Mouse (Mus musculus): ENCODE results near the gene Foxred1. TPM values are rescaled to one million over a fixed set of nuclear protein-coding genes. Genes with fewer than 3 reads are reported as not detected.

The Foxred1 gene
- polyA plus RNA-seq, 1 experiment = 39.1 TPM

DNA sequence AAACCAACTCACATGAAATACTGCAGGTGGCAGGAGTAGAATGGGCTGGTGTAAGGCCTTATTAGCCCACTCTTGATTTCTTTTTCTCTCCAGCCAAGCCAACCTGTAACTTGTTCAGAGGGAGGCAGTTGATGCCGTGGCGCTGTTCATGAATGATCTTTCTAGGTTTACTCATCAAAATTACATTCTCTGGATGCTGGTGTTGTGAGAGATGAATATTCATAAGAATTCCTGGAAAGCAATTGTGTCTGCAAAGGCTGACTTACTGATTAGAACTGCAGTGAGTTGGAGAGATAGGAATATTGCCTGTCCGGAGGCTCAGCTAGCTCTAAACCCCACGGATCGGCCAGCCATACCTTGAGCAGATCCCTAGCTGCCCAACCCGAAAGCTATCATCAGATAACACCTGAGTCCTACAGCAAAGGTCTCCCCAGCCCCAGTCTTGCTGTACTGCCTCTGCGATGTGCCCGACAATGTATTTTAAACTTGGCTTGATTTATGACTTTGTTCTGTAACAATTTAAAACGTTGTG is 10.3 kb downstream of the Foxred1 start:
- no peak for TF ChIP-seq POLR2A (IDR thresholded peaks at IDR 0.05; ENCODE audit: low read depth, low read length)
- TF ChIP-seq CTCF (conservative IDR thresholded peaks at IDR 0.05; ENCODE audit: insufficient read depth, insufficient read length, low read depth, low read length) = no peak
- DNase-seq = no peak
- Histone ChIP-seq H3K27me3 (replicated peaks; ENCODE audit: control insufficient read depth, insufficient read depth, low read length) (no peaks in the 10 kb centered on the region), H3K27ac (ENCODE audit: insufficient read depth, low read depth, low read length) (no peak overlapping the region), H3K4me3 (ENCODE audit: insufficient read depth, low read depth, low read length) (no peak overlapping the region), H3K4me1 (ENCODE audit: control insufficient read depth, insufficient read depth, low read length) (peaks cover 6% of the 10 kb centered on the region; the same call in 1 of the 2 replicates), H3K36me3 (ENCODE audit: control insufficient read depth, insufficient read depth, low read length) (no peaks in the 10 kb centered on the region; the same call in 1 of the 2 replicates)
- 40% methylated on average over 9 of the region's 9 CpGs for WGBS

DNA sequence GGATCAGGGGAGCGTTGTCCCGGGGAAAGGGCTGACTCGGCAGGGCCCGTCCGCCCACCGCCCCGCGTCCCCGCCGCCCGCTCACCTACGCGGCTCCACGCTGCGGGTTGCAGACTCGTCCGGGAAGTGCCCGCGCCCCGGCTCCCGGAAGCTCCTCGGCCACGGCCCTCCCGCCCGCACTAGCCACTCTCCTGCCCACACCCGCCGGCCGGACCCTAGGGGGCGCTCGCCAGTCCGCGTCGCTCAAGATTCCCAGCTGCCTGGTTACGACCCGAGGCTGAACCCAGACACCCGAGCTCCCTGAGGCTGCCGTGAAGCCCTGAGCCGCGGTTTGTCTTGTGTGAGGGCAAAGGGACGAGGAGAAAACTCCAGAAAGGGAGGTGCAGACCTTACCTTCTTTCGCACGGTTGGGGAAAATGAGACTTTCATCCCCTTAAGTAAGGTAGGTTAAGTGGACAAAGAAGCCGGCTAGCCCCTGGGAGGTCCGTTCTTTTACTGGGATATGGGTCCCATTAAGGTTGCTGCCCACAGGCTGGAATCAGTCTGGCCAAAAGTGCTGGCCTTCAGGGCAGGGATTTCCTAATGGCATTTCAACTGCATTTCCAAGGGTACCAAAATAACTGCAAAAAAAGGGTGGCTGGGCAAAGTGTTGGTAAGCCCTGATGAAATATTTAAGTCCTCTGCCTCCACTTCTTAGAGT is 10.9 kb downstream of the Foxred1 start, which contains the start of the genes Srpr and Tirap:
Gene Srpr (plus strand): TSS at position 404 of the 700 bp plus-strand sequence.
Gene Tirap (minus strand): TSS at position 520 of the 700 bp plus-strand sequence.
- TF ChIP-seq POLR2A (IDR thresholded peaks at IDR 0.05; ENCODE audit: low read depth, low read length) (no peak), CTCF (conservative IDR thresholded peaks at IDR 0.05; ENCODE audit: insufficient read depth, insufficient read length, low read depth, low read length) (peak; percentile 72)
- peak; percentile 94 for DNase-seq
- H3K27ac ChIP-seq (ENCODE audit: insufficient read depth, low read depth, low read length) = peak within 1 kb of the TSS; percentile 74
- WGBS = under 1% methylated on average over 44 of the region's 44 CpGs
- H3K36me3 ChIP-seq (ENCODE audit: control insufficient read depth, insufficient read depth, low read length) = no peaks in the 10 kb centered on the region; the same call in 1 of the 2 replicates
- H3K4me1 ChIP-seq (ENCODE audit: control insufficient read depth, insufficient read depth, low read length) = peaks cover 6% of the 10 kb centered on the region; the same call in 1 of the 2 replicates
- H3K4me3 ChIP-seq (ENCODE audit: insufficient read depth, low read depth, low read length) = peak within 1 kb of the TSS; percentile 60
- H3K27me3 ChIP-seq (replicated peaks; ENCODE audit: control insufficient read depth, insufficient read depth, low read length) = no peaks in the 10 kb centered on the region

DNA sequence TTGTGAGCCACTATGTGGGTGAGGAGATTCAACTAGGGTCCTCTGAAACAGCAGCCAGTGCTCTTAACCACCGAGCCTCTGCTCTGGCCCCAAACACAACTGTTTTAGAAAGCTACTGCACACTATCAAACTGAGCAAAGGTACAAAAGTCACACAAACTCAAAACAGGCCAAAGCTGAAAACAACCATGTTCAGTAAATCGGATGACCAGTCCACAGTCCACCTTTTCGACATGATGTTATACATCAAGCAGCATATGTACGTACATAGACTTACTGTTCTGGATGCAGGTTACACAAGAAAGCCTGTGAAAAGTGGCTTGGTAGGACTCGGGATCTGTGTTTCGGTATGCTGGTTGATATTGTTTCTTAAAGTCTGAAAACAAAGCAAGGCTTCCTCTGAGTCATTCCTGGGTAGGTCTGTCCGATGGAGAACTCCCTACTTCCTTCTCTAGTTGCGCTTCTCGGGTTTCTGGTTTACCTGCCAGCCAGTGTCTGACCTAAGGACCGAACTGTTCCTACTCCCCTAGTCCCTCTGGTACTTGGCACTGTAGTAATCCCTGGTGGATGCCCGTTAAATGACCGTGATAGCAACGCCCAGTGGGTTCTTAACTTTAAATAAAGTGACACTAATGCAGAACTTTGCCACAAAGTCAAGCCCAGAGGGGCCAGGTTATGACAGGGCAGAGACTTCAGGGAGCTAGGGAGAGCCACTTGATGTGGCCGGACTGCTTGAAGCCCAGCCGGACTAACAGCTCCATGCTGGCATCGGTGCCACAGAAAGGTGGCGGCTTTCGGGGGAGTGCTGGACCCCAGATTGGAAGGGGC is 11.7 kb downstream of the Foxred1 start:
- no peak overlapping the region for H3K27ac ChIP-seq (ENCODE audit: insufficient read depth, low read depth, low read length)
- H3K4me1 ChIP-seq (ENCODE audit: control insufficient read depth, insufficient read depth, low read length) = peaks cover 6% of the 10 kb centered on the region; the same call in 1 of the 2 replicates
- peak overlapping the region; percentile 60 for H3K4me3 ChIP-seq (ENCODE audit: insufficient read depth, low read depth, low read length)
- DNase-seq = no peak
- no peaks in the 10 kb centered on the region for H3K27me3 ChIP-seq (replicated peaks; ENCODE audit: control insufficient read depth, insufficient read depth, low read length)
- no peaks in the 10 kb centered on the region for H3K36me3 ChIP-seq (ENCODE audit: control insufficient read depth, insufficient read depth, low read length)
- 22% methylated on average over 18 of the region's 18 CpGs for WGBS
- TF ChIP-seq CTCF (conservative IDR thresholded peaks at IDR 0.05; ENCODE audit: insufficient read depth, insufficient read length, low read depth, low read length) (no peak), POLR2A (IDR thresholded peaks at IDR 0.05; ENCODE audit: low read depth, low read length) (no peak)

DNA sequence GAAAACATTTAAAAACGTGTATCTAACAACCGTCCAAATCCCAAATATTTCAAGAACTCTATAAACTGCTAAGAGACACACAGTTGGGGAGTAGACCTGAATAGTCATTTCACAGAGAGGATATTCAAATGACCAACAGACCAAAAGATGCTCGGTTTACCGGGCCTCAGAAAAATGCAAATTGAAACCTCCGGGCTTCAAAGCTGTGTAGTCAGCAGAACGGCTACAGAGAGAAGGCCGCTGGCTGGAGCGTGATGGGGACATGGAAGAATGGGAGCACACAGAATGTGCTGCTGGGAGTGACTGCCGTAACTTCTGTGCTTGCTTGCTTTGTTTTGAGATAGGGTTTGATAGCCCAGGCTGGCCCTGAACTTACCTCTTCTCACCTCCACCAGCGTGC is 12.5 kb downstream of the Foxred1 start:
- peaks cover 6% of the 10 kb centered on the region; the same call in 1 of the 2 replicates for H3K4me1 ChIP-seq (ENCODE audit: control insufficient read depth, insufficient read depth, low read length)
- WGBS = 77% methylated on average over 10 of the region's 10 CpGs
- DNase-seq = no peak
- no peaks in the 10 kb centered on the region for H3K27me3 ChIP-seq (replicated peaks; ENCODE audit: control insufficient read depth, insufficient read depth, low read length)
- H3K4me3 ChIP-seq (ENCODE audit: insufficient read depth, low read depth, low read length) = no peak overlapping the region
- TF ChIP-seq POLR2A (IDR thresholded peaks at IDR 0.05; ENCODE audit: low read depth, low read length) (no peak), CTCF (conservative IDR thresholded peaks at IDR 0.05; ENCODE audit: insufficient read depth, insufficient read length, low read depth, low read length) (no peak)
- no peaks in the 10 kb centered on the region for H3K36me3 ChIP-seq (ENCODE audit: control insufficient read depth, insufficient read depth, low read length)
- no peak overlapping the region for H3K27ac ChIP-seq (ENCODE audit: insufficient read depth, low read depth, low read length)

DNA sequence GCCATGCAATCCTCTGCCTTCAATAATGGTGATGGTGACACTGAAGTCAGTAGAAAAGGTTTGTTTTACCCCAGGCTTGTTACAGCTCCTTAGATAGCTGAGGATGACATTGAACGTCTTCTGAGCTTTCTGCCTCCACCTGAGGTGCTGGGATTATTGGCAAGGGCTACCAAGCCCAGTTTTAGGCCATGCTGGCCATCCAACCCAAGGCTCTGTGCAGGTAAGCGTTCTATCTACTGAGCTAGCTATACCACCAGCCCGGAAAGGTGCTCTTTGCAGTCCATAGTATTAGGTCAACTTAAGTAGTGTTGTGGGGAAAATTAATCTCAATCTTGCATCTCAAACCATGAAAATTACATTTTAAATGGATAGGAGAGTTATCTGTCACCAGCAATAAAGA is 13.2 kb downstream of the Foxred1 start:
- no peak for DNase-seq
- WGBS = 95% methylated on average over 3 of the region's 3 CpGs
- H3K36me3 ChIP-seq (ENCODE audit: control insufficient read depth, insufficient read depth, low read length) = no peaks in the 10 kb centered on the region
- TF ChIP-seq POLR2A (IDR thresholded peaks at IDR 0.05; ENCODE audit: low read depth, low read length) = no peak
- no peak for TF ChIP-seq CTCF (conservative IDR thresholded peaks at IDR 0.05; ENCODE audit: insufficient read depth, insufficient read length, low read depth, low read length)
- H3K4me1 ChIP-seq (ENCODE audit: control insufficient read depth, insufficient read depth, low read length) = peaks cover 6% of the 10 kb centered on the region; the same call in 1 of the 2 replicates
- H3K27me3 ChIP-seq (replicated peaks; ENCODE audit: control insufficient read depth, insufficient read depth, low read length) = no peaks in the 10 kb centered on the region
- H3K4me3 ChIP-seq (ENCODE audit: insufficient read depth, low read depth, low read length) = no peak overlapping the region
- H3K27ac ChIP-seq (ENCODE audit: insufficient read depth, low read depth, low read length) = no peak overlapping the region

DNA sequence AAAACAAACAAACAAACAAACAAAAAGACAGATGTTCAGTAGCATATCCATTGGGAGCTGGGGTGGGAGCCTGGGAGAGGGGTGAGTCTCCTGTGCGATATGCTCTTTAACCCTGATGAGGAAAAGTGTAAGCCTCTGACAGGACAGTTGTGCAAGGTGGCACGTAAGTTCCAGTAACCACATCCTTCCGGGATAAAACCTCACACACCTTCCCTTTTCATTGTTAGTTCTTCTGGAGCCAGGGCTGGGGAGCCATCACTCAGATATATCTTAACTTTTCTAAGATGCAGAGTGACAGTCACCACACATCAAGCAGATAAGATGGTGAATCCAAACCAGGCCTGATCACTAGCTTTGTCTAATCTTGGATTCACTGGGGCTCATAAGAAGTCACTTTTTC is 16.8 kb downstream of the Foxred1 start:
- no peak for DNase-seq
- H3K4me3 ChIP-seq (ENCODE audit: insufficient read depth, low read depth, low read length) = no peak overlapping the region
- no peaks in the 10 kb centered on the region for H3K4me1 ChIP-seq (ENCODE audit: control insufficient read depth, insufficient read depth, low read length)
- 94% methylated on average over 3 of the region's 3 CpGs for WGBS
- H3K27me3 ChIP-seq (replicated peaks; ENCODE audit: control insufficient read depth, insufficient read depth, low read length) = no peaks in the 10 kb centered on the region
- H3K27ac ChIP-seq (ENCODE audit: insufficient read depth, low read depth, low read length) = no peak overlapping the region
- H3K36me3 ChIP-seq (ENCODE audit: control insufficient read depth, insufficient read depth, low read length) = no peaks in the 10 kb centered on the region; the same call in 1 of the 2 replicates
- TF ChIP-seq POLR2A (IDR thresholded peaks at IDR 0.05; ENCODE audit: low read depth, low read length) (no peak), CTCF (conservative IDR thresholded peaks at IDR 0.05; ENCODE audit: insufficient read depth, insufficient read length, low read depth, low read length) (no peak)

Measured in kidney, adult 2 months (tissue).